Mouse (Mus musculus): ENCODE measurements around the gene Prcp.

- no peak for TF ChIP-seq CTCF (IDR thresholded peaks at IDR 0.05; ENCODE audit: low read depth, low read length)
- TF ChIP-seq POLR2A (IDR thresholded peaks at IDR 0.05; ENCODE audit: extremely low read depth, insufficient read depth, low read length), result no peak
Measured at GRCm38 (mm10) chr7:92939776-92940175, 65.5 kb downstream of the Prcp start.
